Mouse (Mus musculus) neural tube, embryonic 13.5 days (tissue): ENCODE measurements around the gene Thbs4. TPM values are rescaled to one million over a fixed set of nuclear protein-coding genes. Genes with fewer than 3 reads are reported as not detected.

Source experiments
- ATAC-seq: fragments of 200-750 bp; cut with Nextera tagmentation; 2 replicates; pipeline ENCODE4 v1.8.0; 2017; ENCODE audit warnings: low read depth, mild to moderate bottlenecking, moderate TSS enrichment, moderate library complexity
- H3K27ac ChIP-seq: fragments of 300-500 bp; sonication (generic); replicated peaks from 2 replicates; pipeline ENCODE4 v1.5.1; 2015; ENCODE audit warnings: moderate library complexity, mild to moderate bottlenecking, inconsistent platforms
- H3K27me3 ChIP-seq: fragments of 300-500 bp; sonication (generic); 2 replicates; pipeline ENCODE4 v1.6.1; 2015; ENCODE audit warnings: mild to moderate bottlenecking, inconsistent platforms
- H3K36me3 ChIP-seq: fragments of 300-500 bp; sonication (generic); 2 replicates; pipeline ENCODE4 v1.6.1; 2015; ENCODE audit warnings: mild to moderate bottlenecking, inconsistent platforms
- H3K4me1 ChIP-seq: fragments of 300-500 bp; sonication (generic); replicated peaks from 2 replicates; pipeline ENCODE4 v1.6.1; 2015; ENCODE audit warnings: inconsistent platforms
- H3K4me2 ChIP-seq: fragments of 300-500 bp; sonication (generic); 2 replicates; pipeline ENCODE4 v1.6.1; 2015; ENCODE audit warnings: inconsistent platforms, mild to moderate bottlenecking, moderate library complexity
- H3K4me3 ChIP-seq: fragments of 300-500 bp; sonication (generic); 2 replicates; pipeline ENCODE4 v1.5.1; 2015; ENCODE audit warnings: mild to moderate bottlenecking, inconsistent platforms
- H3K9ac ChIP-seq: fragments of 300-500 bp; sonication (generic); 2 replicates; pipeline ENCODE4 v1.6.1; 2015; ENCODE audit warnings: moderate library complexity, mild to moderate bottlenecking, inconsistent platforms
- H3K9me3 ChIP-seq: fragments of 300-500 bp; sonication (generic); 2 replicates; pipeline ENCODE4 v1.6.1; 2016; ENCODE audit warnings: inconsistent platforms
- WGBS: fragments of 180-500 bp; shearing (Covaris S2); methylation state at CpG from one replicate; pipeline ENCODE4 v1.1.7; 2015; 5-methylcytosine and 5-hydroxymethylcytosine counted together
- polyA plus RNA-seq: library from polyadenylated mRNA; unstranded; fragments of >200 nt; fragmentation: Nextera tagmentation; extraction: Ambion mirVana; gene quantifications from 2 replicates; pipeline ENCODE4 v1.2.1, GENCODE M21; 2015

Thbs4 gene
- polyA plus RNA-seq, 1 experiment from 2014 or later, result 3.2 TPM

DNA sequence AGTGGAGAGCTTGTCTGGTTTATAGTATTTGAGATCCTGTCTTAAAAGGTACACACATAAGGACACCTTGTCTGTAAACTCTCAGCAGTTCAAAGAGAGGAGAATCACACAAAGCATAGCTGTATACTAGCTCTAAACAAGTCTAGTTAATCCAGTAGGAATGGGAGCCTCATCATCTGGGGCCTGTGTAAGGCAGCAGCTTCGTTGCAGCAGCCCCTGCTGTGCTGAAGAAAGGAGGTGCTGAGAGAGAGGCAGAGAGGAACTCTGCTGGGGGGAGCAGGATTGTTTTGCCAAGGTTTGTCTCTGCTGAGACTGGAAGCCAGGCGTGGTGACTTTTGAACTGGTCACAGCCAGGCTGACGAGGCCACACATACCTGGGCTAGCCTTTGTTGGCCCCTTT is 85.1 kb downstream of the Thbs4 start:
- H3K27me3 ChIP-seq, result no peaks in the 10 kb centered on the region
- no peak overlapping the region for H3K4me2 ChIP-seq
- 0 out of 2 replicates have a peak, but pooled peaks cover 3% of the 10 kb centered on the region for H3K9me3 ChIP-seq
- peaks cover 12% of the 10 kb centered on the region for H3K4me1 ChIP-seq
- 17% methylated on average over 3 of the region's 3 CpGs for WGBS
- peaks cover 46% of the 10 kb centered on the region for H3K36me3 ChIP-seq
- H3K4me3 ChIP-seq, result no peak overlapping the region
- H3K27ac ChIP-seq, result no peak overlapping the region
- ATAC-seq, result no peak
- H3K9ac ChIP-seq, result no peak overlapping the region

DNA sequence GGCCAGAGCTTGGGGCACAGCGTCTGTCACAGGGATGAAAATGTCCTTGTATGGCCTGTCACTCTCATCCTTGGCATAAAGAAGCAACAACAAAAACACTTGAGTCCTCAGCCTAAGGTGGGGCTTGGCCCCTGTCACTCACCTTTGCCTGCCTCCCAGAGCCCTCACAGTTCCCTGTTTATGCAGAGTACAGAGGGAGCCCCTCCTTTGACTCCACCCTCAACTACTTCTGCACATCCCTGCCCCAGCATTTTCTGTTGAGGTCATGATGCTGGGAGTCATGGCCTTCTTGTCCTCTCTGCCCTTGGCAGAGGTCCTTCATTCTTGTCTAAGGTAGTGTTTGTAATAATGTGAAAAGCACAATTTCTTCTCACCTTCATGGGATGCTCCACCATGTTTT is 86.2 kb downstream of the Thbs4 start:
- H3K27me3 ChIP-seq, result no peaks in the 10 kb centered on the region
- H3K27ac ChIP-seq, result no peak overlapping the region
- H3K9me3 ChIP-seq, result no peaks in the 10 kb centered on the region
- no peak overlapping the region for H3K4me3 ChIP-seq
- peaks cover 19% of the 10 kb centered on the region for H3K4me1 ChIP-seq
- ATAC-seq, result no peak
- WGBS, result 89% methylated on average over 1 of the region's 1 CpGs
- peaks cover 40% of the 10 kb centered on the region for H3K36me3 ChIP-seq
- H3K9ac ChIP-seq, result no peak overlapping the region
- no peak overlapping the region for H3K4me2 ChIP-seq

DNA sequence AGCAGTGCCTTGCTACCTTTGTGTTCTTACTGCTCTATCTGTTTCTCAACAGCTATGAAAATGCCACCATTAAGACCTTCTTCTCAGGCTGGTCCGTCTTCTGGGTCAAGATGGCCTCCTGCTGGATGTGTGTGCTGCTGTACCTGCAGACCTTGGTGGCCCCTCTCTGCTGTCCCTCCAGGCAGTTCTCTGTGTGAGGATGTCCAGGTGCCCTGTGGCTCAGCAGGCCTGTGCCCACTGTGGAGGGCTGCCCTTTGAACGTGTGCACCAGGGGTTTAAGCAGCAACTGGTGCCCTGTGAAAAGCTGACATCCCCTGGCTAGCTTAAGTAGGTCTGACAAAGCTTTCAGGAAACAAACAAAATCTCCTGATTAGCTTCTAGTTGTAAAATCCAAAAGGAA is 86.7 kb downstream of the Thbs4 start:
- Histone ChIP-seq H3K4me3 (no peak overlapping the region), H3K27ac (no peak overlapping the region), H3K9ac (no peak overlapping the region), H3K4me2 (no peak overlapping the region), H3K36me3 (peaks cover 37% of the 10 kb centered on the region), H3K4me1 (peaks cover 25% of the 10 kb centered on the region), H3K27me3 (no peaks in the 10 kb centered on the region), H3K9me3 (no peaks in the 10 kb centered on the region)
- no peak for ATAC-seq
- WGBS, result 72% methylated on average over 2 of the region's 2 CpGs

DNA sequence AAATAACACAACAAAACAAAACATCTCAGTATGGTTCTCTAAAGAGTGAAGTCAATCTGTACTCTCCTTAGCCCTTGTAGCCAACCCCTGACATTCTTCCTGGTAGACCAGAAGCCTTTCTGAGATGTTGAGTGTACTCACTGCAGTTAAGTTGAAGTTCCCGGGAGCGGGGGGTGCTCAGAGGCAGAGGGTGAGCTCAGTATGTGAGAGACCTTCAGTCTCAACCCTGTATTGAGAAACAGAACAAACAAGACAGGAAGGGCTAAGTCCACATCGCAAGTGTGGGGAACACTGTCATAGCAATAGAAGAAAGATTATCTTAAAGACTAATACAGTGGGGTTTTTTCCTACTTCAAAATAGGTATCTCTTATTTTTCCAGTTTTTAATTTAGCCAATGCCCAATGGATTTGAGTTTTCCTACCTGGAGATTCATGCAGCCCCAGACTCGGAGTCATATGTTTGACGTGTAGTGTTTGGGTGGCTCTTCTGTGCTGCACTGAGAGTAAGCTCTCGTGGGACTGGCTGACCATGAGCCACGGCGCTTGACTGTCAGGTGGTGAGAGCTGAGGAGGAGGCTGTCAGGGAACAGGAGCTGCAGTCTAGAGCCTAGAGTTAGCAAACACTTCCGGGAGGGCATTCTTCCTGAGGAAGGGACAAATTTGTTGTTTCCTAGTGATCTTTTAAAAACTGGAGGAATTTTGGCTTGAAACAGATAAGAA is 88.1 kb downstream of the Thbs4 start:
- no peak overlapping the region for H3K9ac ChIP-seq
- WGBS, result 89% methylated on average over 9 of the region's 9 CpGs
- H3K36me3 ChIP-seq, result peaks cover 43% of the 10 kb centered on the region
- H3K4me3 ChIP-seq, result no peak overlapping the region
- no peak overlapping the region for H3K27ac ChIP-seq
- no peaks in the 10 kb centered on the region for H3K27me3 ChIP-seq
- H3K4me1 ChIP-seq, result peaks cover 26% of the 10 kb centered on the region
- H3K4me2 ChIP-seq, result no peak overlapping the region
- H3K9me3 ChIP-seq, result no peaks in the 10 kb centered on the region
- ATAC-seq, result no peak

DNA sequence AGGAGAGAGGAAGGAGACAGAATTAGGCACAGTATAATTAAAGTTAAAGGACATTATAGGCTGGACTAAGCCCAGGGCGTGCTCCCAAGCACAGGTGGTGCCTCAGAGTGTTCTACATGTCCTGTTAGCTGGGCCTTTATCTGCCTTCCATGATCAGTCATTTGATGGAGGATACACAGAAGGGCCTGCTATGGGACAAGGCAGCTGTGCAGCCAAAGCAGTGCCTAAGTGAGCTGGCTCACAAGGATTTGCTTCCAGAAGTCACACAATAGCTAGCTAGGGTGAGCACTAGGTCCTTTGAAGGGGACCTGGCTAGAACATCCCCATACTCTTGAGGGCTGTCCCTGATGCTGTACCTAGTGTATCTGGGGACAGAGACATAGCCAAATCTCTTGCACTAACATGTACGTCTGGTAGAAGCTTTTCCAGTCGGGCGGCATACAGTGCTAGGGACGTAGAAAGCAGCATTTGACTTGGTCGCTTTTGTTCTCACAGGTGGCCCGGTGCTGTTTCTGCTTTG is 89.5 kb downstream of the Thbs4 start:
- no peaks in the 10 kb centered on the region for H3K9me3 ChIP-seq
- peaks cover 26% of the 10 kb centered on the region for H3K4me1 ChIP-seq
- WGBS, result 85% methylated on average over 7 of the region's 7 CpGs
- H3K4me3 ChIP-seq, result no peak overlapping the region
- no peak for ATAC-seq
- no peaks in the 10 kb centered on the region for H3K27me3 ChIP-seq
- H3K4me2 ChIP-seq, result no peak overlapping the region
- H3K27ac ChIP-seq, result peak overlapping the region; percentile 34
- peaks cover 48% of the 10 kb centered on the region for H3K36me3 ChIP-seq
- no peak overlapping the region for H3K9ac ChIP-seq

DNA sequence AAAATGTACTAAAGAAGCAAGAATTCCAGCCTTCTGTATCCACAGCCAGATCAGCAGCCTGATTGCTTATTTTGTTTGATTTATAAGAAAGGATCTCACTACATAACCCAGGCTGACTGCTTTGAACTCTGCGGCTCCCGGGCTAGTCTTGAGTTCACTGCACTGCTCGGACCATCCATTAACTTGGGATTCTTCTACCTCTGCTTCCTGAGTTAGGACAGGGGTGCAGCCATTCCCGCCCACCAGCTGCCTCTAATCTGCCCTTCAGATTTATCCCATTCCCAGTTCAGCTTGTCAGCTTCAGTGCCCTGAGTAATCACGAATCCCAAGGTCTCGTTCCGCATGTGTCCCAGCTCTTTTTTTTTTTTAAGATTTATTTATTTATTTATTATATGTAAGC is 90.4 kb downstream of the Thbs4 start:
- ATAC-seq, result no peak
- 25% methylated on average over 7 of the region's 7 CpGs for WGBS
- Histone ChIP-seq H3K27me3 (no peaks in the 10 kb centered on the region), H3K4me3 (no peak overlapping the region), H3K4me2 (no peak overlapping the region), H3K4me1 (peaks cover 26% of the 10 kb centered on the region), H3K9me3 (no peaks in the 10 kb centered on the region), H3K9ac (no peak overlapping the region), H3K36me3 (peaks cover 45% of the 10 kb centered on the region), H3K27ac (peak overlapping the region; percentile 73)

DNA sequence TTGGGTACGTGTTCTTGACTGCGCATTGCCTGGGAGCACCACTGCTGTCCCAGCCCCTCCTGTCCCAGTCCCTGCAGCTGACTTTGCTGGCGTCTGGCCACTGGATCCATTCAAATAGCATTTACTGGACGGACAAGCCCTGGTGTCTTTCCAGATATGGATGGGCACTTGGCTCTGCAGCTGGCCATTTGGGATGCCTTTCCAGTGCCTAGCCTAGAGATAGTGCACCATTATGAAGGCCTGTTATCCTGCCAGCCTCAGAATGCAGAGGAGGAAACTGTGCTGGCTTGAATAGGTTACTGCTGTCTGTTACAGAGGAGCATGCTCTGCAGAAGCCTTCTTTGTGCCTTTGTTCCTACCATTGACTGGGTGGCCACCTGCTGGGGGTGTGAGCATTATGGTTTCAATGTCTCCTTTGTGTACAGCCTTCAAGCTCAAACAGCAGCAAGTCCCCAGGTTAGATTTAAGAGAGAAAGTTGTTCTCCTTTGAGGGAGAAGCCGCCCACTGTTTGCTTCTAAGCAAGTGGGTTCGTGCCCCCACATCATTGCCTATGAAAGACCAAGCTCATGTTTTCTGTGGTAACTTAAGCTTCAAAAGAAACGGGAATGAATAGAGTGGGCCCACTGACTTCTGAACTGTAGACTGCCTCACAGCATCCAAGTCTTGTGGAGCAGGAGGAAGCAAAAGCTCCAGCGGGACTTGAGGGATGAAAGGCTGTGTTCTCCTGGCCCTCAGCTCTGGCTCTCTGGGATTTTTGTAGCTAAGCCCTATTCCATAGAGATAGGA is 91.2 kb downstream of the Thbs4 start:
- H3K27me3 ChIP-seq, result no peaks in the 10 kb centered on the region
- no peak overlapping the region for H3K4me2 ChIP-seq
- H3K9ac ChIP-seq, result no peak overlapping the region
- peaks cover 29% of the 10 kb centered on the region for H3K4me1 ChIP-seq
- peak overlapping the region; percentile 73 for H3K27ac ChIP-seq
- H3K9me3 ChIP-seq, result no peaks in the 10 kb centered on the region
- no peak overlapping the region for H3K4me3 ChIP-seq
- 14% methylated on average over 8 of the region's 8 CpGs for WGBS
- peak; percentile 91 for ATAC-seq
- peaks cover 37% of the 10 kb centered on the region for H3K36me3 ChIP-seq

DNA sequence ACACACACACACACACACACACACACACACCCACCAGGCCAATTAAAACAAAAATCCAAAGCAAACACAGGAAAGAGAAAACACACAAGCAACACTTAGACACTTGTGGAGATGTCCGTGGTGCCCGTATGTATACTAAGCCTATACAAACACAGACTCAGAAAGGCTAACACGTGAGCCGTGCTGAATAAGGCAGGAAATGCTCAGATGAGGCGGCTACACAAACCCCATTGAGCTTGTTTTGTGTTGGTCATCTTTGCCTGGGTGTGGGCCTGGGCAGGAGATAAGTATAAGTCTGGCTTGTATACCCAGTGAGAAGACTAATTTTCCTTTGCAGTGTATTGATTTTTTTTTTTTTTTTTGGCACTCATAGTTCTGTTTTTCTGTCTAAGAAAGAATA is 92.6 kb downstream of the Thbs4 start:
- Histone ChIP-seq H3K36me3 (peaks cover 29% of the 10 kb centered on the region), H3K9me3 (no peaks in the 10 kb centered on the region), H3K4me2 (no peak overlapping the region), H3K4me1 (peaks cover 32% of the 10 kb centered on the region), H3K4me3 (no peak overlapping the region), H3K27ac (no peak overlapping the region), H3K9ac (no peak overlapping the region), H3K27me3 (no peaks in the 10 kb centered on the region)
- WGBS, result 87% methylated on average over 5 of the region's 5 CpGs
- ATAC-seq, result no peak

Other genes starting within 250 kb of the Thbs4 start
- not detected in 2 replicates for gene Spz1, start 218.6 kb downstream of the Thbs4 start, polyA plus RNA-seq
- gene Serinc5, start 183.7 kb downstream of the Thbs4 start, polyA plus RNA-seq, result 19.9 and 20.8 TPM in 2 replicates
- 3.5 and 3.9 TPM in 2 replicates for gene Mtx3, start 49.9 kb upstream of the Thbs4 start, polyA plus RNA-seq